9 mouse cellular contexts compared by ENCODE assay signal in the genomic region with DNA sequence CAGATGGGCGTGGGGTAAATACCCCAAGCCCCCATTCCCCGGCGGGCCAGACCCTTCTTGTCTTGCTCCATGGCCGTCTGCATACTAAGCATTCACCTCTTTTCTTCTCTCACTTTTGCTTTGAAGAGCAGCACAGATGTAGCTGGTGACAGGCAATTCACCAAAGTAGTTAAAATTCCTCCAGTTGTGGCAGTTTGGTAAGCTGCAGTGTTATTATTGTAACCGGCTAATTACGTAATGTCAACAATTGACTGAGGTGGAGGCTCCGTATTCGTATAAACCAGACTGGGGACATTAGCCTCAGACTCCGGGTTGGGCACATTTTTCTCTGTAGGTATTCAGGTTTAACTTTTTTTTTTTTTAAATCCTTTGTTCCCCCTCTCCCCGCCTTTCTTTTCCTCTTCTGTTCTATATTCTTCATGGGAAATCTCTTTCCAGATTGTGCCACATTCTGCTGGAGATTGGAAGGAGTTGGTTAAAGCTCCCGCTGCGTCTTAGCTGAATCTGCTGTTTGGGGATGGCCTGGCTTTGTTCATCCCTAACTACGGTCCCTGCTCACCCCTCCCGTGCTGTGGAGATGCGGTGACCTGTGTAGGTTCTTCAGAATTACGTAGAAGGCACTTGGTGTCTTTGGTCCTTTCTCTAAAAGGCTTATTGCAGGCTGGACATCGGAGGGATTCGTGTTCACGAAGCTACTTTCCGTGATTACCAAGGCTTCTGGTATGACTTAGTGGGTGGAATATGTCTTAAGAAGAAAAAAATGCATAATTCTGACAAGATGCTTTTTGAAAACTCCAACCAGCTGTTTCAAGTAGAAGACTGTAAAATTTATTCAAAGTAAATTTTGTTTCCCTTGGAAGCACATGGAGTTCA.
DNase-seq lines count a peak whose midpoint lies in the region; ATAC-seq and TF ChIP-seq lines count a peak whose summit lies in the region.
"Had no signal": no experiment of that assay in that cellular context is flagged by ENCODE, and none has a peak within 500 bp of the region (broad histone marks: within the 10 kb centered on the region; RNA-seq: fewer than 3 reads in every experiment).

No protein-coding gene starts in this region.

- H3K4me3 ChIP-seq in lung, postnatal 0 days (ENCODE audit: low read depth, low read length), result no peak overlapping the region
- H3K4me3 ChIP-seq in embryonic facial prominence, embryonic 10.5 days, result peak overlapping the region; percentile 42
- H3K4me3 ChIP-seq in hindbrain, embryonic 12.5 days, result no peak overlapping the region
- no peak overlapping the region for H3K4me3 ChIP-seq in neural tube, embryonic 15.5 days (replicated peaks)

- no peak overlapping the region for H3K9ac ChIP-seq in lung, postnatal 0 days (replicated peaks; ENCODE audit: low read depth)
- no peak overlapping the region; the same call in 1 of the 2 replicates for H3K9ac ChIP-seq in hindbrain, embryonic 12.5 days
- no peak overlapping the region for H3K9ac ChIP-seq in neural tube, embryonic 15.5 days (replicated peaks)

- TF ChIP-seq CTCF in lung, postnatal 0 days (IDR thresholded peaks at IDR 0.05), result no peak

- H3K36me3 ChIP-seq in lung, postnatal 0 days (ENCODE audit: insufficient read depth, low read length), result no peaks in the 10 kb centered on the region
- 0 out of 2 replicates have a peak, but pooled peaks cover 4% of the 10 kb centered on the region for H3K36me3 ChIP-seq in embryonic facial prominence, embryonic 10.5 days (replicated peaks)
- no peaks in the 10 kb centered on the region for H3K36me3 ChIP-seq in hindbrain, embryonic 12.5 days
- no peaks in the 10 kb centered on the region for H3K36me3 ChIP-seq in neural tube, embryonic 15.5 days

- H3K4me1 ChIP-seq in lung, postnatal 0 days (ENCODE audit: insufficient read depth, low read depth, low read length), result no peaks in the 10 kb centered on the region; the same call in 1 of the 2 replicates
- peaks cover 55% of the 10 kb centered on the region for H3K4me1 ChIP-seq in embryonic facial prominence, embryonic 10.5 days
- peaks cover 28% of the 10 kb centered on the region for H3K4me1 ChIP-seq in hindbrain, embryonic 12.5 days
- H3K4me1 ChIP-seq in neural tube, embryonic 15.5 days, result peaks cover 24% of the 10 kb centered on the region

- H3K9me3 ChIP-seq in lung, postnatal 0 days (ENCODE audit: low read length), result no peaks in the 10 kb centered on the region
- no peaks in the 10 kb centered on the region for H3K9me3 ChIP-seq in embryonic facial prominence, embryonic 10.5 days
- H3K9me3 ChIP-seq in hindbrain, embryonic 12.5 days (replicated peaks), result no peaks in the 10 kb centered on the region
- H3K9me3 ChIP-seq in neural tube, embryonic 15.5 days (replicated peaks), result no peaks in the 10 kb centered on the region

- no peak for TF ChIP-seq EP300 in lung, postnatal 0 days (IDR thresholded peaks at IDR 0.05)

- WGBS in lung, postnatal 0 days, result 53% methylated on average over 20 of the region's 20 CpGs
- 23% methylated on average over 20 of the region's 20 CpGs for whole genome bisulfite sequencing in embryonic facial prominence, embryonic 10.5 days
- WGBS in hindbrain, embryonic 12.5 days, result 25% methylated on average over 20 of the region's 20 CpGs
- 27% methylated on average over 20 of the region's 20 CpGs for WGBS in neural tube, embryonic 15.5 days

- ATAC-seq in lung, postnatal 0 days, result no peak
- ATAC-seq in hindbrain, embryonic 12.5 days (ENCODE audit: low FRiP score), result peak; percentile 51
- no peak for ATAC-seq in neural tube, embryonic 15.5 days (ENCODE audit: low FRiP score)

- H3K27ac ChIP-seq in lung, postnatal 0 days (ENCODE audit: low read length), result no peak overlapping the region
- H3K27ac ChIP-seq in embryonic facial prominence, embryonic 10.5 days (replicated peaks), result peak overlapping the region; percentile 88
- H3K27ac ChIP-seq in hindbrain, embryonic 12.5 days, result peak overlapping the region; percentile 55
- H3K27ac ChIP-seq in neural tube, embryonic 15.5 days (replicated peaks), result no peak overlapping the region

- H3K4me2 ChIP-seq in lung, postnatal 0 days (replicated peaks; ENCODE audit: low read depth, low read length), result no peak overlapping the region
- peak overlapping the region; percentile 29 for H3K4me2 ChIP-seq in hindbrain, embryonic 12.5 days (replicated peaks)
- peak overlapping the region; percentile 22; the same call in 1 of the 2 replicates for H3K4me2 ChIP-seq in neural tube, embryonic 15.5 days
- H3K4me2 ChIP-seq: liver, embryonic 11.5 days had no signal

- peak; percentile 39 for DNase-seq in lung, postnatal 0 days (ENCODE audit: low spot score)
- no peak for DNase-seq in lung, postnatal 25 days (ENCODE audit: low spot score)
- DNase-seq in embryonic facial prominence, embryonic 10.5 days (ENCODE audit: low spot score), result peak; percentile 61
- DNase-seq in frontal cortex, postnatal 10 days (ENCODE audit: low spot score in 2 of 2), result no peak
- DNase-seq in cerebellum, adult 18-20 months, result no peak
- DNase-seq: cerebellum, postnatal 25 days had no signal

- H3K27me3 ChIP-seq in lung, postnatal 0 days (replicated peaks; ENCODE audit: insufficient read depth, low read length), result no peaks in the 10 kb centered on the region
- H3K27me3 ChIP-seq in embryonic facial prominence, embryonic 10.5 days (replicated peaks; ENCODE audit: low read depth, poor library complexity, severe bottlenecking), result no peaks in the 10 kb centered on the region
- no peaks in the 10 kb centered on the region for H3K27me3 ChIP-seq in hindbrain, embryonic 12.5 days
- H3K27me3 ChIP-seq in neural tube, embryonic 15.5 days (replicated peaks), result no peaks in the 10 kb centered on the region

Comparison
In these comparisons a context has a peak if more than half of its experiments do, and no peak if none do; other contexts are left out.
1. DNase-seq: peak in lung, postnatal 0 days (single experiment) and embryonic facial prominence, embryonic 10.5 days (single experiment); none in lung, postnatal 25 days (single experiment), frontal cortex, postnatal 10 days (0 of 2) and cerebellum, adult 18-20 months (0 of 2).
2. H3K27ac ChIP-seq: peak in embryonic facial prominence, embryonic 10.5 days (single experiment) and hindbrain, embryonic 12.5 days (single experiment); none in lung, postnatal 0 days (single experiment) and neural tube, embryonic 15.5 days (single experiment).